Mouse (Mus musculus) limb, embryonic 10.5 days (tissue): ENCODE measurements around the gene Sco1. TPM values are rescaled to one million over a fixed set of nuclear protein-coding genes. Genes with fewer than 3 reads are reported as not detected.
A peak's percentile ranks its signal among the peaks of the same experiment; 100 is the strongest.
"Not testable (repeated sequence)": the region's sequence is repeated elsewhere in the genome, so short reads cannot be mapped to it uniquely, and the experiment has no call there.

ENCODE experiments used
- DNase-seq: peaks from one replicate; pipeline ENCODE4 v3.0.0-alpha.2; 2017; ENCODE audit warnings: low spot score
- H3K27ac ChIP-seq: fragments of 300-500 bp; sonication (generic); 2 replicates; pipeline ENCODE4 v1.5.1; 2016; ENCODE audit warnings: mild to moderate bottlenecking
- H3K27me3 ChIP-seq: fragments of 300-500 bp; sonication (generic); 2 replicates; pipeline ENCODE4 v1.6.1; 2016; ENCODE audit warnings: low read depth, mild to moderate bottlenecking; ENCODE audit not compliant: poor library complexity, severe bottlenecking
- H3K36me3 ChIP-seq: fragments of 300-500 bp; sonication (generic); 2 replicates; pipeline ENCODE4 v1.6.1; 2016; ENCODE audit warnings: mild to moderate bottlenecking, moderate library complexity
- H3K4me1 ChIP-seq: fragments of 300-500 bp; sonication (generic); 2 replicates; pipeline ENCODE4 v1.6.1; 2016
- H3K4me3 ChIP-seq: fragments of 300-500 bp; sonication (generic); 2 replicates; pipeline ENCODE4 v1.5.1; 2016; ENCODE audit warnings: mild to moderate bottlenecking, moderate library complexity
- H3K9me3 ChIP-seq: fragments of 300-500 bp; sonication (generic); replicated peaks from 2 replicates; pipeline ENCODE4 v1.6.1; 2016; ENCODE audit warnings: mild to moderate bottlenecking
- WGBS: fragments of 180-500 bp; shearing (Covaris S2); methylation state at CpG from one replicate; pipeline ENCODE4 v1.1.7; 2016; 5-methylcytosine and 5-hydroxymethylcytosine counted together
- polyA plus RNA-seq: library from polyadenylated mRNA; unstranded; fragments of >200 nt; fragmentation: Nextera tagmentation; extraction: Ambion mirVana; gene quantifications from 2 replicates; pipeline ENCODE4 v1.2.1, GENCODE M21; 2016

Sco1 gene
- polyA plus RNA-seq, 1 experiment from 2014 or later = 24.7 TPM

- Histone ChIP-seq H3K27ac (no peak overlapping the region), H3K27me3 (peaks cover 34% of the 10 kb centered on the region), H3K4me1 (peaks cover 13% of the 10 kb centered on the region), H3K36me3 (no peaks in the 10 kb centered on the region), H3K9me3 (no peaks in the 10 kb centered on the region), H3K4me3 (no peak overlapping the region)
- WGBS = 6% methylated on average over 11 of the region's 11 CpGs
- peak; percentile 72 for DNase-seq
Measured at GRCm38 (mm10) chr11:67081125-67081649, 28.7 kb downstream of the Sco1 start.

- Histone ChIP-seq H3K27ac (no peak overlapping the region), H3K9me3 (no peaks in the 10 kb centered on the region), H3K36me3 (no peaks in the 10 kb centered on the region), H3K4me3 (no peak overlapping the region), H3K4me1 (peaks cover 17% of the 10 kb centered on the region), H3K27me3 (peaks cover 34% of the 10 kb centered on the region)
- WGBS = 90% methylated on average over 7 of the region's 7 CpGs
- no peak for DNase-seq
Measured at GRCm38 (mm10) chr11:67082188-67082587, 29.7 kb downstream of the Sco1 start.

- WGBS = 84% methylated on average over 13 of the region's 13 CpGs
- no peaks in the 10 kb centered on the region for H3K36me3 ChIP-seq
- H3K4me3 ChIP-seq = no peak overlapping the region
- H3K27me3 ChIP-seq = peaks cover 34% of the 10 kb centered on the region
- no peak overlapping the region for H3K27ac ChIP-seq
- no peak for DNase-seq
- H3K4me1 ChIP-seq = peaks cover 17% of the 10 kb centered on the region
- no peaks in the 10 kb centered on the region for H3K9me3 ChIP-seq
Measured at GRCm38 (mm10) chr11:67082793-67083192, 30.3 kb downstream of the Sco1 start.

- H3K9me3 ChIP-seq = no peaks in the 10 kb centered on the region
- H3K27me3 ChIP-seq = peaks cover 34% of the 10 kb centered on the region
- WGBS = 75% methylated on average over 6 of the region's 6 CpGs
- H3K36me3 ChIP-seq = no peaks in the 10 kb centered on the region
- H3K4me3 ChIP-seq = no peak overlapping the region
- DNase-seq = no peak
- peaks cover 17% of the 10 kb centered on the region for H3K4me1 ChIP-seq
- no peak overlapping the region for H3K27ac ChIP-seq
Measured at GRCm38 (mm10) chr11:67083239-67083638, 30.8 kb downstream of the Sco1 start.

- Histone ChIP-seq H3K36me3 (no peaks in the 10 kb centered on the region), H3K9me3 (no peaks in the 10 kb centered on the region), H3K4me1 (peaks cover 17% of the 10 kb centered on the region), H3K27me3 (peaks cover 40% of the 10 kb centered on the region), H3K4me3 (no peak overlapping the region), H3K27ac (no peak overlapping the region)
- no peak for DNase-seq
- WGBS = 39% methylated on average over 32 of the region's 32 CpGs
Measured at GRCm38 (mm10) chr11:67083712-67084340, 31.4 kb downstream of the Sco1 start.

- Histone ChIP-seq H3K36me3 (no peaks in the 10 kb centered on the region), H3K27me3 (peaks cover 40% of the 10 kb centered on the region), H3K27ac (no peak overlapping the region), H3K4me3 (no peak overlapping the region), H3K9me3 (no peaks in the 10 kb centered on the region), H3K4me1 (peaks cover 17% of the 10 kb centered on the region)
- DNase-seq = peak; percentile 76
- 5% methylated on average over 6 of the region's 6 CpGs for WGBS
Measured at GRCm38 (mm10) chr11:67085489-67085888, 33.0 kb downstream of the Sco1 start.

GRCm38 (mm10) chr11:67086467-67087164 lies 34.1 kb downstream of the Sco1 start:
- Histone ChIP-seq H3K9me3 (no peaks in the 10 kb centered on the region), H3K4me1 (peaks cover 7% of the 10 kb centered on the region), H3K27me3 (peaks cover 40% of the 10 kb centered on the region), H3K4me3 (no peak overlapping the region), H3K36me3 (no peaks in the 10 kb centered on the region), H3K27ac (no peak overlapping the region)
- 59% methylated on average over 9 of the region's 9 CpGs for WGBS
- no peak for DNase-seq

- Histone ChIP-seq H3K4me1 (peaks cover 6% of the 10 kb centered on the region), H3K36me3 (no peaks in the 10 kb centered on the region), H3K9me3 (no peaks in the 10 kb centered on the region), H3K27me3 (peaks cover 39% of the 10 kb centered on the region), H3K4me3 (no peak overlapping the region), H3K27ac (no peak overlapping the region)
- 90% methylated on average over 12 of the region's 12 CpGs for whole genome bisulfite sequencing
- DNase-seq = no peak
Measured at GRCm38 (mm10) chr11:67087225-67087624, 34.8 kb downstream of the Sco1 start.

GRCm38 (mm10) chr11:67092354-67092753 lies 39.9 kb downstream of the Sco1 start:
- not testable (repeated sequence) for DNase-seq, H3K27ac ChIP-seq, H3K4me1 ChIP-seq, H3K4me3 ChIP-seq, H3K9me3 ChIP-seq, H3K36me3 ChIP-seq
- 89% methylated on average over 12 of the region's 12 CpGs for WGBS
- H3K27me3 ChIP-seq = peaks cover 32% of the 10 kb centered on the region; the same call in 1 of the 2 replicates

- H3K4me3 ChIP-seq = no peak overlapping the region
- no peak overlapping the region for H3K27ac ChIP-seq
- H3K36me3 ChIP-seq = no peaks in the 10 kb centered on the region
- H3K9me3 ChIP-seq = no peaks in the 10 kb centered on the region
- H3K4me1 ChIP-seq = no peaks in the 10 kb centered on the region
- H3K27me3 ChIP-seq = peaks cover 32% of the 10 kb centered on the region; the same call in 1 of the 2 replicates
- 83% methylated on average over 9 of the region's 9 CpGs for WGBS
- no peak for DNase-seq
Measured at GRCm38 (mm10) chr11:67093201-67093600, 40.7 kb downstream of the Sco1 start.

GRCm38 (mm10) chr11:67093652-67094051 lies 41.2 kb downstream of the Sco1 start:
- H3K27ac ChIP-seq = no peak overlapping the region
- no peaks in the 10 kb centered on the region for H3K36me3 ChIP-seq
- no peak for DNase-seq
- no peaks in the 10 kb centered on the region for H3K9me3 ChIP-seq
- 98% methylated on average over 5 of the region's 5 CpGs for WGBS
- no peak overlapping the region for H3K4me3 ChIP-seq
- no peaks in the 10 kb centered on the region for H3K4me1 ChIP-seq
- H3K27me3 ChIP-seq = peaks cover 28% of the 10 kb centered on the region; the same call in 1 of the 2 replicates

- Histone ChIP-seq H3K4me3 (no peak overlapping the region), H3K4me1 (no peaks in the 10 kb centered on the region), H3K27ac (no peak overlapping the region), H3K27me3 (peaks cover 31% of the 10 kb centered on the region; the same call in 1 of the 2 replicates), H3K9me3 (no peaks in the 10 kb centered on the region), H3K36me3 (no peaks in the 10 kb centered on the region)
- no peak for DNase-seq
- 73% methylated on average over 29 of the region's 29 CpGs for WGBS
Measured at GRCm38 (mm10) chr11:67094470-67094869, 42.0 kb downstream of the Sco1 start.

GRCm38 (mm10) chr11:67097709-67098108 lies 45.2 kb downstream of the Sco1 start:
- H3K27me3 ChIP-seq = peaks cover 32% of the 10 kb centered on the region; the same call in 1 of the 2 replicates
- 95% methylated on average over 10 of the region's 10 CpGs for WGBS
- no peak for DNase-seq

More at GRCm38 (mm10) chr11:67097709-67098108, 45.2 kb downstream of the Sco1 start:
- Histone ChIP-seq H3K27ac (no peak overlapping the region), H3K9me3 (no peaks in the 10 kb centered on the region), H3K4me1 (no peaks in the 10 kb centered on the region), H3K36me3 (no peaks in the 10 kb centered on the region), H3K4me3 (no peak overlapping the region)
